Mouse (Mus musculus) embryonic facial prominence, embryonic 10.5 days (tissue): ENCODE data around the gene Usp54. TPM values are rescaled to one million over a fixed set of nuclear protein-coding genes. Genes with fewer than 3 reads are reported as not detected.
"Not testable (repeated sequence)": the region's sequence is repeated elsewhere in the genome, so short reads cannot be mapped to it uniquely, and the experiment has no call there.

Experiments used
- DNase-seq: peaks from one replicate; pipeline ENCODE4 v3.0.0-alpha.2; 2017; ENCODE audit warnings: low spot score
- H3K27ac ChIP-seq: fragments of 300-500 bp; sonication (generic); replicated peaks from 2 replicates; pipeline ENCODE4 v1.5.1; 2016; ENCODE audit warnings: mild to moderate bottlenecking
- H3K27me3 ChIP-seq: fragments of 300-500 bp; sonication (generic); replicated peaks from 2 replicates; pipeline ENCODE4 v1.6.1; 2016; ENCODE audit warnings: low read depth, mild to moderate bottlenecking; ENCODE audit not compliant: poor library complexity, severe bottlenecking
- H3K36me3 ChIP-seq: fragments of 300-500 bp; sonication (generic); replicated peaks from 2 replicates; pipeline ENCODE4 v1.6.1; 2016; ENCODE audit warnings: mild to moderate bottlenecking, moderate library complexity
- H3K4me1 ChIP-seq: fragments of 300-500 bp; sonication (generic); 2 replicates; pipeline ENCODE4 v1.6.1; 2016
- H3K4me3 ChIP-seq: fragments of 300-500 bp; sonication (generic); 2 replicates; pipeline ENCODE4 v1.5.1; 2016; ENCODE audit warnings: mild to moderate bottlenecking, moderate library complexity
- H3K9me3 ChIP-seq: fragments of 300-500 bp; sonication (generic); 2 replicates; pipeline ENCODE4 v1.6.1; 2016; ENCODE audit warnings: mild to moderate bottlenecking
- WGBS: fragments of 180-500 bp; shearing (Covaris S2); methylation state at CpG from one replicate; pipeline ENCODE4 v1.1.7; 2016; 5-methylcytosine and 5-hydroxymethylcytosine counted together
- polyA plus RNA-seq: library from polyadenylated mRNA; unstranded; fragments of >200 nt; fragmentation: Nextera tagmentation; extraction: Ambion mirVana; gene quantifications from 2 replicates; pipeline ENCODE4 v1.2.1, GENCODE M21; 2016

Usp54 gene
- polyA plus RNA-seq, 1 experiment from 2014 or later = 13.4 TPM

- H3K9me3 ChIP-seq = no peaks in the 10 kb centered on the region
- WGBS = 89% methylated on average over 5 of the region's 5 CpGs
- peaks cover 56% of the 10 kb centered on the region for H3K36me3 ChIP-seq
- H3K27me3 ChIP-seq = no peaks in the 10 kb centered on the region
- H3K27ac ChIP-seq = no peak overlapping the region
- no peak overlapping the region for H3K4me3 ChIP-seq
- no peak for DNase-seq
- H3K4me1 ChIP-seq = no peaks in the 10 kb centered on the region
Observed at GRCm38 (mm10) chr14:20587458-20587857, 53.4 kb downstream of the Usp54 start.

GRCm38 (mm10) chr14:20578822-20579407 lies 61.9 kb downstream of the Usp54 start:
- H3K36me3 ChIP-seq = peaks cover 60% of the 10 kb centered on the region
- WGBS = 77% methylated on average over 6 of the region's 6 CpGs
- H3K27me3 ChIP-seq = no peaks in the 10 kb centered on the region

DNA sequence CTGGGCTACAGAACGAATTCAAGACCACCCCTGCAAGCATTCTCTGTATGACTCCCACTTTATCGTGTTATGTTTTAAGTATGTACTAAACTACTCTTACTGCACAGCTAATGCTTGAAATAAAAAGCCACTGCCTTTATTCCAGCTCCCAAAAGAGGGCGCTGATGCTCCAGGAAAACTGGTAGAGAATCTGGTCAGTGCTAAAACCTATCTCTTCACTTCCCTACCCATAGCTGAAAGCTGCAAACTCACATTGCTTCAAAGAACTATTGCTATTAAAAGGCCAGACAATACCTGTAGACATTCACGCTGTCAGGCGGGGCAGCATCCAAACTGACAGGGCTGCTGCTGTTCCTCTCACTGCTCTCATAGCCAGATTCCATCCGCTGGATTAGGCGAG lies 64.7 kb downstream of the Usp54 start:
- H3K27me3 ChIP-seq = no peaks in the 10 kb centered on the region
- 56% methylated on average over 7 of the region's 7 CpGs for WGBS
- H3K27ac ChIP-seq = no peak overlapping the region
- H3K4me3 ChIP-seq = no peak overlapping the region
- no peaks in the 10 kb centered on the region for H3K4me1 ChIP-seq
- peak; percentile 53 for DNase-seq
- peaks cover 65% of the 10 kb centered on the region for H3K36me3 ChIP-seq
- no peaks in the 10 kb centered on the region for H3K9me3 ChIP-seq

More at GRCm38 (mm10) chr14:20578822-20579407, 61.9 kb downstream of the Usp54 start:
- Histone ChIP-seq H3K27ac (no peak overlapping the region), H3K4me1 (no peaks in the 10 kb centered on the region), H3K4me3 (no peak overlapping the region), H3K9me3 (no peaks in the 10 kb centered on the region)
- DNase-seq = no peak

DNA sequence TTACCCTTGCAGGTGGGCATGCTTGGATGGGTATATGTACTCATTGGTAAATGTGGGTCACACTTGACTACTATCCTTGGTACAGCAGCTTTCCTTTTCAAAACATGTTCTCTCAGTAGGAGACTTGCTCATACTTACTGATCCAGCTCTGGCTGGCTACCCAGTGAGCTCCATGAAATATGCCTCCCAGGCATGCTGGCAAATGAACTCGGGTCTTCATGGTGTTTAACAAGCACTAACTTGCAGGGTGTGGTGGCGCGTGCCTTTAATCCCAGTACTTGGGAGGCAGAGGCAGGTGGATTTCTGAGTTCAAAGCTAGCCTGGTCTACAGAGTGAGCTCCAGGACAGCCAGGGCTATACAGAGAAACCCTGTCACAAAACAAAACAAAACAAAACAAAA lies 67.7 kb downstream of the Usp54 start:
- H3K27me3 ChIP-seq, H3K27ac ChIP-seq, DNase-seq, H3K4me3 ChIP-seq, H3K9me3 ChIP-seq, H3K4me1 ChIP-seq: not testable (repeated sequence)
- H3K36me3 ChIP-seq = peaks cover 85% of the 10 kb centered on the region
- 89% methylated on average over 3 of the region's 3 CpGs for WGBS

- Histone ChIP-seq H3K4me3 (no peak overlapping the region), H3K27ac (no peak overlapping the region), H3K9me3 (no peaks in the 10 kb centered on the region), H3K36me3 (peaks cover 98% of the 10 kb centered on the region), H3K4me1 (no peaks in the 10 kb centered on the region), H3K27me3 (no peaks in the 10 kb centered on the region)
- DNase-seq = no peak
- WGBS = 78% methylated on average over 9 of the region's 9 CpGs
Observed at GRCm38 (mm10) chr14:20565256-20566021, 75.4 kb downstream of the Usp54 start.

GRCm38 (mm10) chr14:20564692-20565091 lies 76.2 kb downstream of the Usp54 start:
- 75% methylated on average over 12 of the region's 12 CpGs for WGBS
- Histone ChIP-seq H3K4me3 (no peak overlapping the region), H3K4me1 (no peaks in the 10 kb centered on the region), H3K36me3 (peaks cover 96% of the 10 kb centered on the region), H3K27ac (no peak overlapping the region), H3K9me3 (no peaks in the 10 kb centered on the region), H3K27me3 (no peaks in the 10 kb centered on the region)
- DNase-seq = peak; percentile 18

GRCm38 (mm10) chr14:20561897-20562296 lies 79.0 kb downstream of the Usp54 start:
- peaks cover 92% of the 10 kb centered on the region for H3K36me3 ChIP-seq
- WGBS = 96% methylated on average over 5 of the region's 5 CpGs

GRCm38 (mm10) chr14:20550136-20550535 lies 90.7 kb downstream of the Usp54 start:
- Histone ChIP-seq H3K4me1 (peaks cover 4% of the 10 kb centered on the region; the same call in 1 of the 2 replicates), H3K4me3 (no peak overlapping the region), H3K9me3 (no peaks in the 10 kb centered on the region), H3K27me3 (no peaks in the 10 kb centered on the region), H3K27ac (no peak overlapping the region), H3K36me3 (peaks cover 67% of the 10 kb centered on the region)
- 94% methylated on average over 2 of the region's 2 CpGs for WGBS
- no peak for DNase-seq

More at GRCm38 (mm10) chr14:20561897-20562296, 79.0 kb downstream of the Usp54 start:
- no peak overlapping the region for H3K27ac ChIP-seq
- no peaks in the 10 kb centered on the region for H3K27me3 ChIP-seq
- peaks cover 4% of the 10 kb centered on the region; the same call in 1 of the 2 replicates for H3K9me3 ChIP-seq
- H3K4me3 ChIP-seq = no peak overlapping the region
- no peaks in the 10 kb centered on the region for H3K4me1 ChIP-seq
- no peak for DNase-seq

GRCm38 (mm10) chr14:20546415-20546814 lies 94.4 kb downstream of the Usp54 start, which contains the start of gene Ppp3cb:
Gene Ppp3cb (minus strand): TSS chr14:20546573.
- Histone ChIP-seq H3K4me1 (peaks cover 10% of the 10 kb centered on the region), H3K27me3 (no peaks in the 10 kb centered on the region)
- under 1% methylated on average over 29 of the region's 29 CpGs for WGBS

GRCm38 (mm10) chr14:20545529-20546331 lies 95.1 kb downstream of the Usp54 start:
- H3K27ac ChIP-seq = peak overlapping the region; percentile 99
- under 1% methylated on average over 65 of the region's 67 CpGs for WGBS
- peaks cover 41% of the 10 kb centered on the region for H3K36me3 ChIP-seq
- peak; percentile 90 for DNase-seq
- H3K9me3 ChIP-seq = no peaks in the 10 kb centered on the region
- H3K4me3 ChIP-seq = peak overlapping the region; percentile 97
- H3K4me1 ChIP-seq = peaks cover 10% of the 10 kb centered on the region
- no peaks in the 10 kb centered on the region for H3K27me3 ChIP-seq

More at GRCm38 (mm10) chr14:20546415-20546814, 94.4 kb downstream of the Usp54 start, which contains the start of gene Ppp3cb:
- Histone ChIP-seq H3K9me3 (no peaks in the 10 kb centered on the region), H3K4me3 (peak within 1 kb of the TSS; percentile 97), H3K27ac (peak within 1 kb of the TSS; percentile 99), H3K36me3 (peaks cover 48% of the 10 kb centered on the region)
- DNase-seq = peak; percentile 95

GRCm38 (mm10) chr14:20544467-20545411 lies 96.1 kb downstream of the Usp54 start:
- peaks cover 10% of the 10 kb centered on the region for H3K4me1 ChIP-seq
- no peak for DNase-seq
- H3K27me3 ChIP-seq = no peaks in the 10 kb centered on the region
- peak overlapping the region; percentile 97 for H3K4me3 ChIP-seq
- 86% methylated on average over 7 of the region's 7 CpGs for WGBS
- H3K9me3 ChIP-seq = no peaks in the 10 kb centered on the region
- no peak overlapping the region for H3K27ac ChIP-seq
- peaks cover 31% of the 10 kb centered on the region for H3K36me3 ChIP-seq
